Mouse (Mus musculus): ENCODE results near the gene Amot.

GRCm38 (mm10) chrX:145510675-145511074, 5.7 kb upstream of the Amot start:
- no peak for TF ChIP-seq CTCF (IDR thresholded peaks at IDR 0.05; ENCODE audit: borderline replicate concordance, insufficient read depth, low read length)
- TF ChIP-seq POLR2A (IDR thresholded peaks at IDR 0.05; ENCODE audit: low read depth, low read length): no peak
